Mouse (Mus musculus) forebrain, embryonic 16.5 days (tissue): Measurements from ENCODE around the gene Clstn3. TPM values are rescaled to one million over a fixed set of nuclear protein-coding genes. Genes with fewer than 3 reads are reported as not detected.
"Not testable (repeated sequence)": the region's sequence is repeated elsewhere in the genome, so short reads cannot be mapped to it uniquely, and the experiment has no call there.

Source experiments
- ATAC-seq: fragments of 200-750 bp; cut with Nextera tagmentation; 2 replicates; pipeline ENCODE4 v1.8.0; 2017; ENCODE audit warnings: mild to moderate bottlenecking, moderate library complexity
- H3K27ac ChIP-seq: fragments of 300-500 bp; sonication (generic); 2 replicates; pipeline ENCODE4 v1.5.1; 2014; ENCODE audit warnings: low read length, control low read depth
- H3K27me3 ChIP-seq: fragments of 300-500 bp; sonication (generic); replicated peaks from 2 replicates; pipeline ENCODE4 v1.6.1; 2014; ENCODE audit warnings: low read length; ENCODE audit not compliant: control insufficient read depth, insufficient read depth
- H3K36me3 ChIP-seq: fragments of 300-500 bp; sonication (generic); 2 replicates; pipeline ENCODE4 v1.6.1; 2014; ENCODE audit not compliant: control insufficient read depth, insufficient read depth
- H3K4me1 ChIP-seq: fragments of 300-500 bp; sonication (generic); replicated peaks from 2 replicates; pipeline ENCODE4 v1.6.1; 2014; ENCODE audit warnings: low read length; ENCODE audit not compliant: control insufficient read depth, insufficient read depth
- H3K4me2 ChIP-seq: fragments of 300-500 bp; sonication (generic); 2 replicates; pipeline ENCODE4 v1.6.1; 2014; ENCODE audit warnings: mild to moderate bottlenecking, low read length, control low read depth
- H3K4me3 ChIP-seq: fragments of 300-500 bp; sonication (generic); replicated peaks from 2 replicates; pipeline ENCODE4 v1.5.1; 2014; ENCODE audit warnings: mild to moderate bottlenecking, low read length, control low read depth
- H3K9ac ChIP-seq: fragments of 300-500 bp; sonication (generic); replicated peaks from 2 replicates; pipeline ENCODE4 v1.6.1; 2014; ENCODE audit warnings: low read depth, low read length, control low read depth
- H3K9me3 ChIP-seq: fragments of 300-500 bp; sonication (generic); 2 replicates; pipeline ENCODE4 v1.6.1; 2016; ENCODE audit warnings: low read length; ENCODE audit not compliant: control insufficient read depth
- WGBS: fragments of 180-500 bp; shearing (Covaris S2); extraction: QIAGEN DNeasy Blood & Tissue Kit; methylation state at CpG from one replicate; pipeline ENCODE4 v1.1.7; 2014; 5-methylcytosine and 5-hydroxymethylcytosine counted together
- polyA plus RNA-seq: library from polyadenylated mRNA; unstranded; fragments of >200 nt; fragmentation: Nextera tagmentation; extraction: Ambion mirVana; gene quantifications from 2 replicates; pipeline ENCODE4 v1.2.1, GENCODE M21; 2015

Clstn3 gene
- polyA plus RNA-seq, 1 experiment from 2014 or later, result 90.9 TPM

DNA sequence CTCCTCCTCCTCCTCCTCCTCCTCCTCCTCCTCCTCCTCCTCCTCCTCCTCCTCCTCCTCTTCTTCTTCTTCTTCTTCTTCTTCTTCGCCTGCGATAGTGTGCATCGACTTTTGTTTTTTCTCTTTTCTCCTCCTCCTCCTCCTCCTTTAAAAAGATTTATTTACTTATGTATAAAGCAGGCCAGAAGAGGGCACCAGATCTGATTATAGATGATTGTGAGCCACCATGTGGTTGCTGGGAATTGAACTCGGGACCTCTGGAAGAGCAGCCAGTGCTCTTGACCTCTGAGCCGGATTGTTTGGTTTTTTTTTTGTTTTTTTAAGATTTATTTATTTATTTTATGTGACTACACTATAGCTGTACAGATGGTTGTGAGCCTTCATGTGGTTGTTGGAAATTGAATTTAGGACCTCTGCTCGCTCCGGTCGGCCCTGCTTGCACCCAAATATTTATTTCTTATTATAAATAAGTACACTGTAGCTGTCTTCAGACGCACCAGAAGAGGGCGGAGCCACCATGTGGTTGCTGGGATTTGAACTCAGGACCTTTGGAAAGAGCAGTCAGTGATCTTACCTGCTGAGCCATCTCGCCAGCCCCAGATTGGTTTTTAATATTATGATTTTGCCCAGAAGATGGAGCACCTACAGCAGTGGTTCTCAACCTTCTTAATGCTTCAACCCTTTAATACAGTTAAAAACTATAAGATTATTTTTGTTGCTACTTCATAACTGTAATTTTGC lies 10.9 kb upstream of the Clstn3 start:
- H3K27me3 ChIP-seq, H3K9me3 ChIP-seq, H3K4me3 ChIP-seq, H3K4me2 ChIP-seq, ATAC-seq, H3K36me3 ChIP-seq, H3K9ac ChIP-seq, H3K4me1 ChIP-seq, H3K27ac ChIP-seq: not testable (repeated sequence)
- 94% methylated on average over 8 of the region's 11 CpGs for WGBS

DNA sequence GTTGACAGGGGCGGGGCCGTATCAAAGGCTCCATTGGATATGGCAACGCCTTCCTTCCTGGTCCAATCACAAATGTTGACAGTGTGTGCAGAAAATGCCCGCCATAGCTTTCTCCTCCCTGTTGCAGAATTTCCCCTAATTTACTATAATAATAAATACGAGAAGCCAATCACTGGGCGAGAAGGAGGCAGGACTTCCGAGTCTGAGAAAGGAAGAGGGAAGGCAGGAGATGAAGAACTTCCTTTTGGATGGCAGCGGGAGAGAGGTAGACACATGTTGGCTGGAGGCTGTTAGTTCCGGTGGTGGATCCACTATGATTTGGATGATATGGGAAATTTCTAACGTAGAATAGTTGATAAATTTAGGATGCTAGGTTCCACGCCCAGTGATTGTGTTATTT lies 10.0 kb upstream of the Clstn3 start:
- H3K27ac ChIP-seq, result no peak overlapping the region
- H3K27me3 ChIP-seq, result no peaks in the 10 kb centered on the region
- no peak overlapping the region for H3K9ac ChIP-seq
- no peak for ATAC-seq
- no peaks in the 10 kb centered on the region for H3K4me1 ChIP-seq
- H3K4me3 ChIP-seq, result no peak overlapping the region
- WGBS, result 88% methylated on average over 11 of the region's 11 CpGs
- H3K9me3 ChIP-seq, result no peaks in the 10 kb centered on the region
- H3K36me3 ChIP-seq, result no peaks in the 10 kb centered on the region
- no peak overlapping the region for H3K4me2 ChIP-seq

DNA sequence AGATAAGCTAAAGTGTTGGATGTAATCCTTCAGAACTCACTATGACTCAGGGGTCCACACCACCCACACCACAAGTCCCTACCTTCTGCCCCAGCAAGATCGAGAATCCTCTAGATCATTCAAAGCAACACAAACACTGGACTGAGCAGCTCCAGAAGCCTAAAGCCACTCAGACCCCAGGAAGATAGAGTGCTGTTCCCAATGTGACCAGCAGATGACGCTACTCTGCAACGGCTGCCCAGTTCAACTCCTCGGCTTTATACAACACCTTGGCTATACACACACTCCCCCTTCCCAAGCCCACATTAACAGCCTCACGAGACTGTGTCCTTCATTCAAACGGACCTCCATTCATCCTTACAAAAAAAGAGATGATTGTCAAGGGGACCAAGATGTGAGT lies 8.2 kb upstream of the Clstn3 start:
- WGBS, result 30% methylated on average over 6 of the region's 6 CpGs
- Histone ChIP-seq H3K27ac (no peak overlapping the region), H3K36me3 (no peaks in the 10 kb centered on the region), H3K27me3 (no peaks in the 10 kb centered on the region), H3K4me1 (no peaks in the 10 kb centered on the region), H3K4me2 (no peak overlapping the region), H3K9me3 (no peaks in the 10 kb centered on the region), H3K9ac (no peak overlapping the region), H3K4me3 (no peak overlapping the region)
- no peak for ATAC-seq

DNA sequence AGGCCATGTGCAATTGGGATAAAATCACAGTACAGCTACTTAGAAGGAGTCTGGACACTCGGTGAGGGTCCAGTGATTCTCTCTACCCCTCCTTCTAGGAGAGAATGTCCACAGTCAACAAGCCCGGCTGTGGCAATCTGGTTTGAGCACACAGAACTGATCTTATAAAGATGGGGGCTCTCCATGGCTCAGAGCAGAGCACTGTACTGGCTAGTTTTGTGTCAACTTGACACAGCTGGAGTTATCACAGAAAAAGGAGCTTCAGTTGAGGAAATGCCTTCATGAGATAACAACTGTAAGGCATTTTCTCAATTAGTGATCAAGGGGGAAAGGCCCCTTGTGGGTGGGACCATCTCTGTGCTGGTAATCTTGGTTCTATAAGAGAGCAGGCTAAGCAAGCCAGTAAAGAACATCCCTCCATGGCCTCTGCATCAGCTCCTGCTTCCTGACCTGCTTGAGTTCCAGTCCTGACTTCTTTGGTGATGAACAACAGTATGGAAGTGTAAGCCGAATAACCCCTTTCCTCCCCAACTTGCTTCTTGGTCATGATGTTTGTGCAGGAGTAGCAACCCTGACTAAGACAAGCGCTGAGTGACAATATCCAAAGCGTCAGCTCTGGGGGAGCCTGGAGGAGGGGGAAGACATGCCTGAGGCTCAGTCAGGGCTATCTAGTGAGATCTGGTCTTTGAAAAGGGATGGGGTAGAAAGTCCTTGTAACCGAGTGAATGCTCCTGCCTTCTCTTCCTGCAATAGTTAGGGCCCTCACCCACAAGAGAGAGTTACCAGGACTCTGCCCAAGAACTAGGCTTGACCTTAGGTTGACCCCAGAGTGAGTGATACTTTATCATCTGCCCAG lies 7.4 kb upstream of the Clstn3 start:
- not testable (repeated sequence) for H3K4me2 ChIP-seq, H3K36me3 ChIP-seq, H3K27me3 ChIP-seq, H3K4me3 ChIP-seq, H3K4me1 ChIP-seq, ATAC-seq, H3K9ac ChIP-seq, H3K27ac ChIP-seq, H3K9me3 ChIP-seq
- 85% methylated on average over 6 of the region's 6 CpGs for WGBS

DNA sequence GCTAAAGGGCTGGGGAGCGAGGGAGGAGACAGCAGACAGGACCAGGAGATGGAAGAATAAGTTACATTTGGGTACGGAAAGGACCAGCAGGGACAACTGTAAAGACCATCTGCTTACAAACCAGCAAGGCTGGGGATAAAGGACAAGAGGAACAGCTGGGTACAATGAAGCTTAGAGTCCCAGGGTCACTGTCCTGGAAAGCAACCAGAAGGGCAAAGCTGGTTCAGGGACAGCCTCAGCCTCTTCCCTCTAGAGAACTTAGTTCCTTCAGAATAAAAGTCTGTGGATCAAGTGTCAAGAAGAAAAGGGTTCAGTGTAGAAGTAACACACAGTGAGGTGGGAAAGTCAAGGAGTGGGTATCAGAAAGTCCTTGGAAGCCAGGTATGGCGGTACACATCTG lies 6.5 kb upstream of the Clstn3 start:
- H3K27me3 ChIP-seq, result no peaks in the 10 kb centered on the region
- H3K9me3 ChIP-seq, result no peaks in the 10 kb centered on the region
- no peak for ATAC-seq
- H3K27ac ChIP-seq, result no peak overlapping the region
- H3K4me3 ChIP-seq, result no peak overlapping the region
- H3K4me2 ChIP-seq, result no peak overlapping the region
- H3K36me3 ChIP-seq, result no peaks in the 10 kb centered on the region
- H3K4me1 ChIP-seq, result no peaks in the 10 kb centered on the region
- no peak overlapping the region for H3K9ac ChIP-seq
- WGBS, result 89% methylated on average over 3 of the region's 3 CpGs

DNA sequence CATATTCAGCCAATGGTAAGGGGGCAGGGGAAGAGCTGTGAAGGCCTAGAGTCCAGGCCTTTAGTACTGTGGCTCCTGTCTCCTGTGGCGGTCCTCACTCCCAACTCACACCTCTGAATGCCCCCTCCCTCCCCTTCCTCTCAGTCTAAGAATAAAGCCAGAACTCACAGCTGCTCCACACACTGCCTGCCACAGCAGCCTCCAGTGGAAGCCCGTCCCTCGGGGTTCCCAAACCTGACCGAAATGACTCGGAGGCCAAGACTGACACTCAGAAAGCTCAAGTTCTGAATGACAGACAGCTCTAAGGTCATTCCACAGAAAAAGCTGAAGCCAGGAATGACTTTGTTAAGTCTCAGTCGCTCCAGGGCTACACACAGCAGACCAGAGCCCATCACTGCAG lies 1.1 kb upstream of the Clstn3 start:
- Histone ChIP-seq H3K4me2 (no peak overlapping the region), H3K27ac (no peak overlapping the region)
- no peak for ATAC-seq

DNA sequence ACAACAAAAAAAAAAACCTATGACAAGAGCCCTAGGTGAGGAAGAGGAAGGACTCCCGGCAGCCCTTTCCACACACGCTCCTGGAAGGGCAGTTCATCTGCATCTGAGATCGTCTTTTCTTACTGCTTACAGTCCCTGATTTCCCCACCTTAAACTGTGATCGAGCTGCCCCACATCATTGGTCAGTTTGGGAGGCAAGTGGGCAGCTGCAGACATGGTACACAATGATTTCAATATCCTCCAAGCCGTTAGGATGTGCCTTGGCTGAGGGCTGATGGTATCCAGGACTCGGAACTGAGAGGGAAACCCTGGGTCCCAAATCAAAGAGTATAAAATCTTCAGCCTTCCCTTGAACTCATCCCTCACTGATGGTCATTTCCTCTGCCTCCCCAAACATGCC lies 705 bp upstream of the Clstn3 start:
- Histone ChIP-seq H3K27ac (peak overlapping the region; percentile 81), H3K9me3 (no peaks in the 10 kb centered on the region)

More for the DNA sequence above, 1.1 kb upstream of the Clstn3 start:
- 86% methylated on average over 6 of the region's 6 CpGs for WGBS
- Histone ChIP-seq H3K9me3 (no peaks in the 10 kb centered on the region), H3K36me3 (no peaks in the 10 kb centered on the region), H3K4me1 (peaks cover 11% of the 10 kb centered on the region), H3K4me3 (no peak overlapping the region), H3K27me3 (no peaks in the 10 kb centered on the region), H3K9ac (no peak overlapping the region)

DNA sequence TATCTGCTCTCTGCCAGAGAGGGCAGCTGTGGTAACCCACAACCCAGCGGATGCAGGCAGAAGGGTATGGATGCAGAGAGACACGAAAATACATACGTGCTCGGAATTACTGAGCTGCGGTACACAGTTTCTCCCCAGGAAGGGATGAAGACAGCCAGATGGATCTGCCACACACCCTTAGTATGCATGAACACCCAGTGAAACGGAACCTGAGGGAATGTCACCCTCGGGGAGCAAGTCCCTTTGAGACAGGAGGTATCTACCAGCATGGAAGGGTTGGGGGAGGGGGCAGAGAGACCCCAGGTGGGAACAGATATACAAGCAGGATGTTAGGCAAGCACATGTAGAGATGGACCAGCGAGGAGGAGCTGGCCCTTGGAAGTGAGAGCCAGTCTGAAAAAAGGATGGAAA lies 708 bp downstream of the Clstn3 start:
- Histone ChIP-seq H3K4me2 (peak overlapping the region; percentile 86), H3K27ac (peak overlapping the region; percentile 72; the same call in 1 of the 2 replicates), H3K4me3 (peak overlapping the region; percentile 62), H3K9ac (peak overlapping the region; percentile 79), H3K9me3 (no peaks in the 10 kb centered on the region), H3K36me3 (no peaks in the 10 kb centered on the region), H3K4me1 (peaks cover 11% of the 10 kb centered on the region), H3K27me3 (no peaks in the 10 kb centered on the region)
- peak; percentile 18 for ATAC-seq
- WGBS, result 20% methylated on average over 8 of the region's 8 CpGs

More for the DNA sequence above, 705 bp upstream of the Clstn3 start:
- H3K9ac ChIP-seq, result peak overlapping the region; percentile 79
- H3K27me3 ChIP-seq, result no peaks in the 10 kb centered on the region
- peaks cover 11% of the 10 kb centered on the region for H3K4me1 ChIP-seq
- no peaks in the 10 kb centered on the region for H3K36me3 ChIP-seq
- 33% methylated on average over 6 of the region's 6 CpGs for WGBS
- ATAC-seq, result no peak
- H3K4me2 ChIP-seq, result peak overlapping the region; percentile 86
- H3K4me3 ChIP-seq, result peak overlapping the region; percentile 62

DNA sequence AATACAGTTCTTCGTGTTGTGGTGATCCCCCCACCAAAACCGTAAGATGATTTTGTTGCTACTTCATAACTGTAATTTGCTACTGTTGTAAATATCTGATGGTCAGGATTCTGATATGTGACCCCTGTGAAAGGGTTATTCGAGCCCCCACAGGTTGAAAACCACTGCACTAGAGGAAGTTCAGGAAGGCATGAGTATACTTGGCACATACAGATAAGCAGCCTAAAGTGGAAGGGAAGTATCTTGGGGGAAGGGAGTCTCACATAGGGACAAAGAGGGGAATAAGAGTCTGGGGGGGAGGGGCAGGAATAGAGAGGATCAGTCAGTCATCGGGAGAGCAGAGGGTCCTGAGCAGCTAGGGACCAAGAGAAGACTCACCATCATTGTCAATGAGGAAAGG lies 5.2 kb downstream of the Clstn3 start:
- H3K9ac ChIP-seq, result no peak overlapping the region
- WGBS, result 92% methylated on average over 4 of the region's 4 CpGs
- H3K4me3 ChIP-seq, result no peak overlapping the region
- H3K4me2 ChIP-seq, result no peak overlapping the region
- ATAC-seq, result no peak
- H3K36me3 ChIP-seq, result no peaks in the 10 kb centered on the region; the same call in 1 of the 2 replicates
- no peak overlapping the region for H3K27ac ChIP-seq
- H3K4me1 ChIP-seq, result peaks cover 6% of the 10 kb centered on the region; the same call in 1 of the 2 replicates
- H3K9me3 ChIP-seq, result no peaks in the 10 kb centered on the region
- no peaks in the 10 kb centered on the region for H3K27me3 ChIP-seq
